ENCODE assay signal across 8 mouse cellular contexts in genomic region chr8:108691456-108692238, GRCm38 (mm10).
DNase-seq lines count a peak whose midpoint lies in the region; ATAC-seq lines count a peak whose summit lies in the region.

No protein-coding gene starts in this region.

- H3K9me3 ChIP-seq in embryonic facial prominence, embryonic 10.5 days = no peaks in the 10 kb centered on the region
- no peaks in the 10 kb centered on the region for H3K9me3 ChIP-seq in hindbrain, embryonic 11.5 days (ENCODE audit: control insufficient read depth, low read length)
- H3K9me3 ChIP-seq in liver, embryonic 15.5 days (replicated peaks) = no peaks in the 10 kb centered on the region
- H3K9me3 ChIP-seq in neural tube, embryonic 14.5 days (ENCODE audit: control insufficient read depth, low read length) = no peaks in the 10 kb centered on the region

- peak overlapping the region; percentile 53 for H3K4me3 ChIP-seq in embryonic facial prominence, embryonic 10.5 days
- no peak overlapping the region for H3K4me3 ChIP-seq in hindbrain, embryonic 11.5 days (ENCODE audit: low read depth, low read length)
- peak overlapping the region; percentile 25 for H3K4me3 ChIP-seq in liver, embryonic 15.5 days (replicated peaks)
- H3K4me3 ChIP-seq in neural tube, embryonic 14.5 days (ENCODE audit: low read depth, low read length) = peak overlapping the region; percentile 19

- ATAC-seq in hindbrain, embryonic 11.5 days (ENCODE audit: low FRiP score) = 0 out of 2 replicates have a peak, but pooled peaks have one; percentile 45
- peak; percentile 48; the same call in 1 of the 2 replicates for ATAC-seq in liver, embryonic 15.5 days (ENCODE audit: insufficient read depth)
- ATAC-seq in neural tube, embryonic 14.5 days (ENCODE audit: low read depth) = peak; percentile 64

- DNase-seq in lung, adult 18-20 months = peak; percentile 48 to 58
- DNase-seq in lung, postnatal 25 days (ENCODE audit: low spot score) = no peak
- peak; percentile 76 for DNase-seq in embryonic facial prominence, embryonic 10.5 days (ENCODE audit: low spot score)
- peak; percentile 76 for DNase-seq in hindbrain, embryonic 11.5 days (ENCODE audit: low spot score)
- no peak for DNase-seq in MN1 (ENCODE audit: low spot score)
- no peak for DNase-seq in cerebellum, adult 9-11 months

- H3K9ac ChIP-seq in hindbrain, embryonic 11.5 days (ENCODE audit: low read depth, low read length) = peak overlapping the region; percentile 36
- H3K9ac ChIP-seq in liver, embryonic 15.5 days = no peak overlapping the region
- peak overlapping the region; percentile 17 for H3K9ac ChIP-seq in neural tube, embryonic 14.5 days (replicated peaks; ENCODE audit: low read depth, low read length)

- H3K27ac ChIP-seq in embryonic facial prominence, embryonic 10.5 days (replicated peaks) = peak overlapping the region; percentile 82
- H3K27ac ChIP-seq in hindbrain, embryonic 11.5 days (ENCODE audit: low read depth, low read length) = peak overlapping the region; percentile 70; the same call in 1 of the 2 replicates
- no peak overlapping the region for H3K27ac ChIP-seq in liver, embryonic 15.5 days (replicated peaks)
- H3K27ac ChIP-seq in neural tube, embryonic 14.5 days (ENCODE audit: low read depth, low read length) = peak overlapping the region; percentile 77

- H3K4me1 ChIP-seq in embryonic facial prominence, embryonic 10.5 days = peaks cover 55% of the 10 kb centered on the region
- H3K4me1 ChIP-seq in hindbrain, embryonic 11.5 days (replicated peaks; ENCODE audit: control insufficient read depth, insufficient read depth, low read length) = peaks cover 18% of the 10 kb centered on the region
- peaks cover 23% of the 10 kb centered on the region for H3K4me1 ChIP-seq in liver, embryonic 15.5 days (replicated peaks)
- peaks cover 20% of the 10 kb centered on the region for H3K4me1 ChIP-seq in neural tube, embryonic 14.5 days (ENCODE audit: control insufficient read depth, insufficient read depth, low read length)

- peak overlapping the region; percentile 12 for H3K4me2 ChIP-seq in hindbrain, embryonic 11.5 days (replicated peaks; ENCODE audit: low read depth, low read length)
- peak overlapping the region; percentile 50 for H3K4me2 ChIP-seq in liver, embryonic 15.5 days
- H3K4me2 ChIP-seq in neural tube, embryonic 14.5 days (ENCODE audit: low read depth, low read length) = peak overlapping the region; percentile 44

- no peaks in the 10 kb centered on the region for H3K36me3 ChIP-seq in embryonic facial prominence, embryonic 10.5 days (replicated peaks)
- no peaks in the 10 kb centered on the region for H3K36me3 ChIP-seq in hindbrain, embryonic 11.5 days (ENCODE audit: control insufficient read depth, insufficient read depth, low read length)
- H3K36me3 ChIP-seq in liver, embryonic 15.5 days (replicated peaks) = no peaks in the 10 kb centered on the region
- H3K36me3 ChIP-seq in neural tube, embryonic 14.5 days (ENCODE audit: control insufficient read depth, insufficient read depth, low read length) = no peaks in the 10 kb centered on the region

- peaks cover 59% of the 10 kb centered on the region for H3K27me3 ChIP-seq in embryonic facial prominence, embryonic 10.5 days (replicated peaks; ENCODE audit: low read depth, poor library complexity, severe bottlenecking)
- H3K27me3 ChIP-seq in hindbrain, embryonic 11.5 days (ENCODE audit: control insufficient read depth, insufficient read depth, low read length) = peaks cover 28% of the 10 kb centered on the region
- peaks cover 35% of the 10 kb centered on the region for H3K27me3 ChIP-seq in liver, embryonic 15.5 days
- H3K27me3 ChIP-seq in neural tube, embryonic 14.5 days (ENCODE audit: control insufficient read depth, insufficient read depth, low read length) = peaks cover 9% of the 10 kb centered on the region; the same call in 1 of the 2 replicates

- WGBS in embryonic facial prominence, embryonic 10.5 days = 4% methylated on average over 20 of the region's 21 CpGs
- WGBS in hindbrain, embryonic 11.5 days = 4% methylated on average over 20 of the region's 21 CpGs
- 2% methylated on average over 21 of the region's 21 CpGs for WGBS in liver, embryonic 15.5 days (ENCODE audit: insufficient replicate concordance)
- WGBS in neural tube, embryonic 14.5 days = 2% methylated on average over 21 of the region's 21 CpGs

Comparison
In these comparisons a context has a peak if more than half of its experiments do, and no peak if none do; other contexts are left out.
1. DNase-seq: peak in lung, adult 18-20 months (2 of 2), embryonic facial prominence, embryonic 10.5 days (single experiment) and hindbrain, embryonic 11.5 days (single experiment); none in lung, postnatal 25 days (single experiment), MN1 (single experiment) and cerebellum, adult 9-11 months (single experiment).
2. Peak in every context shown above with its lines, with median percentiles within 50 percentile points of each other: ATAC-seq and H3K4me2 ChIP-seq.